Mouse (Mus musculus) left cerebral cortex, adult 18-20 months (tissue): ENCODE data around the gene Slc17a9. TPM values are rescaled to one million over a fixed set of nuclear protein-coding genes. Genes with fewer than 3 reads are reported as not detected.
A peak's percentile ranks its signal among the peaks of the same experiment; 100 is the strongest.

Source experiments
- DNase-seq, 2 experiments: peaks; one replicate each; pipeline ENCODE4 v3.0.0; 2021 to 2022; ENCODE audit warnings: low spot score in 2 of 2, mixed read lengths in 1 of 2
- long read RNA-seq, 2 experiments: library from polyadenylated mRNA; stranded (forward); transcript quantifications; one replicate each; pipeline ENCODE4 v2.0.0; 2021
- total RNA-seq, 2 experiments: library from RNA; stranded (reverse); gene quantifications; 2 replicates each; pipeline ENCODE4 v1.2.3; 2021

Slc17a9 gene
- under 1 TPM; 0.26 to 0.37 TPM for total RNA-seq
- long read RNA-seq, experiment 1 = 0 reads
- long read RNA-seq, experiment 2 = 0 reads

- no peak for DNase-seq
These were observed at the start of gene Slc17a9 for GRCm38 (mm10) chr2:180724585-180725413. Slc17a9 (plus strand) TSS chr2:180725263.

- DNase-seq = no peak
These were observed 48.4 kb upstream of the Slc17a9 start for GRCm38 (mm10) chr2:180676706-180677105.

GRCm38 (mm10) chr2:180678609-180679140, 46.4 kb upstream of the Slc17a9 start:
- peak; percentile 68 for DNase-seq

- no peak for DNase-seq
These were observed 43.8 kb upstream of the Slc17a9 start for GRCm38 (mm10) chr2:180681225-180681624.

GRCm38 (mm10) chr2:180683524-180683923, 41.5 kb upstream of the Slc17a9 start:
- DNase-seq = no peak

GRCm38 (mm10) chr2:180684031-180684430, 41.0 kb upstream of the Slc17a9 start:
- no peak for DNase-seq

GRCm38 (mm10) chr2:180689841-180690240, 35.2 kb upstream of the Slc17a9 start:
- DNase-seq = no peak

- DNase-seq = no peak
These were observed 32.4 kb upstream of the Slc17a9 start for GRCm38 (mm10) chr2:180692630-180693029.

GRCm38 (mm10) chr2:180695176-180695575, 29.9 kb upstream of the Slc17a9 start:
- no peak for DNase-seq

GRCm38 (mm10) chr2:180700457-180700856, 24.6 kb upstream of the Slc17a9 start:
- no peak for DNase-seq

GRCm38 (mm10) chr2:180701053-180701766, 23.9 kb upstream of the Slc17a9 start:
- no peak for DNase-seq

GRCm38 (mm10) chr2:180701767-180702621, 23.1 kb upstream of the Slc17a9 start:
- DNase-seq = peak; percentile 90 to 94

- DNase-seq = no peak
These were observed 22.3 kb upstream of the Slc17a9 start for GRCm38 (mm10) chr2:180702701-180703149.

- no peak for DNase-seq
These were observed 21.9 kb upstream of the Slc17a9 start for GRCm38 (mm10) chr2:180703175-180703574.

GRCm38 (mm10) chr2:180703645-180704359, 21.3 kb upstream of the Slc17a9 start:
- DNase-seq = no peak

- no peak for DNase-seq
These were observed 20.5 kb upstream of the Slc17a9 start for GRCm38 (mm10) chr2:180704591-180704990.

- no peak for DNase-seq
These were observed 20.0 kb upstream of the Slc17a9 start for GRCm38 (mm10) chr2:180705066-180705465.

GRCm38 (mm10) chr2:180705975-180706374, 19.1 kb upstream of the Slc17a9 start:
- no peak for DNase-seq

- no peak for DNase-seq
These were observed 15.8 kb upstream of the Slc17a9 start for GRCm38 (mm10) chr2:180709023-180709922.
